Mouse (Mus musculus) stomach, embryonic 14.5 days (tissue): ENCODE measurements around the gene Cyth4. TPM values are rescaled to one million over a fixed set of nuclear protein-coding genes. Genes with fewer than 3 reads are reported as not detected.

Source experiments
- ATAC-seq: fragments of 200-750 bp; cut with Nextera tagmentation; 2 replicates; pipeline ENCODE4 v1.8.0; 2017; ENCODE audit warnings: low read depth, moderate TSS enrichment; ENCODE audit not compliant: insufficient number of reproducible peaks, insufficient read depth, low FRiP score
- H3K27ac ChIP-seq: fragments of 300-500 bp; sonication (generic); 2 replicates; pipeline ENCODE4 v1.5.1; 2014; ENCODE audit warnings: mild to moderate bottlenecking, low read length, moderate library complexity, mixed read lengths
- H3K27me3 ChIP-seq: fragments of 300-500 bp; sonication (generic); 2 replicates; pipeline ENCODE4 v1.6.1; 2014; ENCODE audit warnings: low read length, control low read depth, mixed read lengths; ENCODE audit not compliant: control insufficient read depth, insufficient read depth
- H3K36me3 ChIP-seq: fragments of 300-500 bp; sonication (generic); 2 replicates; pipeline ENCODE4 v1.6.1; 2014; ENCODE audit warnings: mild to moderate bottlenecking, control low read depth, low read length, moderate library complexity, mixed read lengths; ENCODE audit not compliant: control insufficient read depth, insufficient read depth
- H3K4me1 ChIP-seq: fragments of 300-500 bp; sonication (generic); 2 replicates; pipeline ENCODE4 v1.6.1; 2014; ENCODE audit warnings: low read length, control low read depth, mixed read lengths; ENCODE audit not compliant: control insufficient read depth, insufficient read depth
- H3K4me2 ChIP-seq: fragments of 300-500 bp; sonication (generic); replicated peaks from 2 replicates; pipeline ENCODE4 v1.6.1; 2014; ENCODE audit warnings: low read depth, low read length, control low read depth
- H3K4me3 ChIP-seq: fragments of 300-500 bp; sonication (generic); 2 replicates; pipeline ENCODE4 v1.5.1; 2014; ENCODE audit warnings: low read depth, low read length, control low read depth
- H3K9ac ChIP-seq: fragments of 300-500 bp; sonication (generic); replicated peaks from 2 replicates; pipeline ENCODE4 v1.6.1; 2014; ENCODE audit warnings: low read depth, mild to moderate bottlenecking, control low read depth, low read length, moderate library complexity, mixed read lengths
- H3K9me3 ChIP-seq: fragments of 300-500 bp; sonication (generic); 2 replicates; pipeline ENCODE4 v1.6.1; 2016; ENCODE audit warnings: low read depth, low read length, control low read depth; ENCODE audit not compliant: control insufficient read depth
- WGBS: fragments of 180-500 bp; shearing (Covaris S2); extraction: QIAGEN DNeasy Blood & Tissue Kit; methylation state at CpG from one replicate; pipeline ENCODE4 v1.1.7; 2014; 5-methylcytosine and 5-hydroxymethylcytosine counted together
- polyA plus RNA-seq: library from polyadenylated mRNA; unstranded; fragments of >200 nt; fragmentation: Nextera tagmentation; extraction: Ambion mirVana; gene quantifications from 2 replicates; pipeline ENCODE4 v1.2.1, GENCODE M21; 2014

Gene Cyth4
- polyA plus RNA-seq, 1 experiment from 2014 or later, result 4.0 TPM

GRCm38 (mm10) chr15:78614536-78614935 lies 17.7 kb downstream of the Cyth4 start:
- ATAC-seq, result no peak
- Histone ChIP-seq H3K4me2 (no peak overlapping the region), H3K9me3 (no peaks in the 10 kb centered on the region), H3K36me3 (no peaks in the 10 kb centered on the region), H3K27me3 (no peaks in the 10 kb centered on the region), H3K27ac (no peak overlapping the region), H3K9ac (no peak overlapping the region), H3K4me3 (no peak overlapping the region), H3K4me1 (no peaks in the 10 kb centered on the region)
- 80% methylated on average over 7 of the region's 7 CpGs for WGBS

- ATAC-seq, result no peak
- Histone ChIP-seq H3K27ac (no peak overlapping the region), H3K9ac (no peak overlapping the region), H3K4me1 (no peaks in the 10 kb centered on the region), H3K36me3 (no peaks in the 10 kb centered on the region), H3K4me2 (no peak overlapping the region), H3K9me3 (no peaks in the 10 kb centered on the region), H3K4me3 (no peak overlapping the region), H3K27me3 (no peaks in the 10 kb centered on the region)
- WGBS, result 76% methylated on average over 2 of the region's 2 CpGs
Measured at GRCm38 (mm10) chr15:78616973-78617372, 20.1 kb downstream of the Cyth4 start.

- no peak overlapping the region for H3K27ac ChIP-seq
- H3K4me3 ChIP-seq, result no peak overlapping the region
- 17% methylated on average over 5 of the region's 5 CpGs for WGBS
- H3K9ac ChIP-seq, result no peak overlapping the region
- H3K36me3 ChIP-seq, result no peaks in the 10 kb centered on the region
- no peaks in the 10 kb centered on the region for H3K27me3 ChIP-seq
- no peak for ATAC-seq
- no peaks in the 10 kb centered on the region for H3K9me3 ChIP-seq
- H3K4me2 ChIP-seq, result no peak overlapping the region
- no peaks in the 10 kb centered on the region for H3K4me1 ChIP-seq
Measured at GRCm38 (mm10) chr15:78623426-78623825, 26.6 kb downstream of the Cyth4 start.

GRCm38 (mm10) chr15:78624431-78624950 lies 27.6 kb downstream of the Cyth4 start:
- no peak overlapping the region for H3K4me2 ChIP-seq
- ATAC-seq, result peak; percentile 79; the same call in 1 of the 2 replicates
- no peaks in the 10 kb centered on the region for H3K9me3 ChIP-seq
- 41% methylated on average over 13 of the region's 13 CpGs for WGBS
- H3K27ac ChIP-seq, result no peak overlapping the region
- no peak overlapping the region for H3K4me3 ChIP-seq
- H3K27me3 ChIP-seq, result no peaks in the 10 kb centered on the region
- H3K36me3 ChIP-seq, result no peaks in the 10 kb centered on the region
- H3K9ac ChIP-seq, result no peak overlapping the region
- H3K4me1 ChIP-seq, result no peaks in the 10 kb centered on the region

GRCm38 (mm10) chr15:78624961-78625360 lies 28.1 kb downstream of the Cyth4 start:
- no peak overlapping the region for H3K4me3 ChIP-seq
- peak; percentile 31; the same call in 1 of the 2 replicates for ATAC-seq
- no peak overlapping the region for H3K9ac ChIP-seq
- H3K4me2 ChIP-seq, result no peak overlapping the region
- no peaks in the 10 kb centered on the region for H3K27me3 ChIP-seq
- no peaks in the 10 kb centered on the region for H3K4me1 ChIP-seq
- H3K27ac ChIP-seq, result no peak overlapping the region; the same call in 1 of the 2 replicates
- 69% methylated on average over 3 of the region's 3 CpGs for WGBS
- H3K36me3 ChIP-seq, result no peaks in the 10 kb centered on the region
- no peaks in the 10 kb centered on the region for H3K9me3 ChIP-seq

- H3K27me3 ChIP-seq, result no peaks in the 10 kb centered on the region
- H3K36me3 ChIP-seq, result no peaks in the 10 kb centered on the region
- ATAC-seq, result no peak
- H3K27ac ChIP-seq, result no peak overlapping the region
- H3K9ac ChIP-seq, result no peak overlapping the region
- H3K4me3 ChIP-seq, result no peak overlapping the region
- H3K9me3 ChIP-seq, result no peaks in the 10 kb centered on the region
- H3K4me1 ChIP-seq, result no peaks in the 10 kb centered on the region
- 88% methylated on average over 13 of the region's 13 CpGs for WGBS
- H3K4me2 ChIP-seq, result no peak overlapping the region
Measured at GRCm38 (mm10) chr15:78626285-78626684, 29.4 kb downstream of the Cyth4 start.

GRCm38 (mm10) chr15:78632387-78632786 lies 35.5 kb downstream of the Cyth4 start:
- H3K27ac ChIP-seq, result no peak overlapping the region
- H3K4me3 ChIP-seq, result no peak overlapping the region
- 72% methylated on average over 2 of the region's 2 CpGs for WGBS
- H3K9ac ChIP-seq, result no peak overlapping the region
- no peaks in the 10 kb centered on the region for H3K36me3 ChIP-seq
- H3K9me3 ChIP-seq, result no peaks in the 10 kb centered on the region
- no peak overlapping the region for H3K4me2 ChIP-seq
- 0 out of 2 replicates have a peak, but pooled peaks cover 6% of the 10 kb centered on the region for H3K4me1 ChIP-seq
- no peak for ATAC-seq
- H3K27me3 ChIP-seq, result no peaks in the 10 kb centered on the region

GRCm38 (mm10) chr15:78633413-78633812 lies 36.6 kb downstream of the Cyth4 start:
- no peak for ATAC-seq
- H3K4me2 ChIP-seq, result no peak overlapping the region
- no peaks in the 10 kb centered on the region for H3K27me3 ChIP-seq
- WGBS, result 72% methylated on average over 5 of the region's 5 CpGs
- no peak overlapping the region for H3K27ac ChIP-seq
- no peak overlapping the region for H3K9ac ChIP-seq
- H3K4me1 ChIP-seq, result 0 out of 2 replicates have a peak, but pooled peaks cover 6% of the 10 kb centered on the region
- H3K4me3 ChIP-seq, result no peak overlapping the region
- H3K9me3 ChIP-seq, result no peaks in the 10 kb centered on the region
- no peaks in the 10 kb centered on the region for H3K36me3 ChIP-seq
